Mouse (Mus musculus) neural tube, embryonic 13.5 days (tissue): ENCODE data around the gene 1700017N19Rik. TPM values are rescaled to one million over a fixed set of nuclear protein-coding genes. Genes with fewer than 3 reads are reported as not detected.

Source experiments
- ATAC-seq: fragments of 200-750 bp; cut with Nextera tagmentation; 2 replicates; pipeline ENCODE4 v1.8.0; 2017; ENCODE audit warnings: low read depth, mild to moderate bottlenecking, moderate TSS enrichment, moderate library complexity
- H3K27ac ChIP-seq: fragments of 300-500 bp; sonication (generic); replicated peaks from 2 replicates; pipeline ENCODE4 v1.5.1; 2015; ENCODE audit warnings: moderate library complexity, mild to moderate bottlenecking, inconsistent platforms
- H3K27me3 ChIP-seq: fragments of 300-500 bp; sonication (generic); 2 replicates; pipeline ENCODE4 v1.6.1; 2015; ENCODE audit warnings: mild to moderate bottlenecking, inconsistent platforms
- H3K36me3 ChIP-seq: fragments of 300-500 bp; sonication (generic); 2 replicates; pipeline ENCODE4 v1.6.1; 2015; ENCODE audit warnings: mild to moderate bottlenecking, inconsistent platforms
- H3K4me1 ChIP-seq: fragments of 300-500 bp; sonication (generic); replicated peaks from 2 replicates; pipeline ENCODE4 v1.6.1; 2015; ENCODE audit warnings: inconsistent platforms
- H3K4me2 ChIP-seq: fragments of 300-500 bp; sonication (generic); 2 replicates; pipeline ENCODE4 v1.6.1; 2015; ENCODE audit warnings: inconsistent platforms, mild to moderate bottlenecking, moderate library complexity
- H3K4me3 ChIP-seq: fragments of 300-500 bp; sonication (generic); 2 replicates; pipeline ENCODE4 v1.5.1; 2015; ENCODE audit warnings: mild to moderate bottlenecking, inconsistent platforms
- H3K9ac ChIP-seq: fragments of 300-500 bp; sonication (generic); 2 replicates; pipeline ENCODE4 v1.6.1; 2015; ENCODE audit warnings: moderate library complexity, mild to moderate bottlenecking, inconsistent platforms
- H3K9me3 ChIP-seq: fragments of 300-500 bp; sonication (generic); 2 replicates; pipeline ENCODE4 v1.6.1; 2016; ENCODE audit warnings: inconsistent platforms
- WGBS: fragments of 180-500 bp; shearing (Covaris S2); methylation state at CpG from one replicate; pipeline ENCODE4 v1.1.7; 2015; 5-methylcytosine and 5-hydroxymethylcytosine counted together
- polyA plus RNA-seq: library from polyadenylated mRNA; unstranded; fragments of >200 nt; fragmentation: Nextera tagmentation; extraction: Ambion mirVana; gene quantifications from 2 replicates; pipeline ENCODE4 v1.2.1, GENCODE M21; 2015

The 1700017N19Rik gene
- polyA plus RNA-seq, 1 experiment from 2014 or later = 0.47 TPM

- peak; percentile 74; the same call in 1 of the 2 replicates for ATAC-seq
- Histone ChIP-seq H3K4me2 (no peak overlapping the region), H3K27ac (no peak overlapping the region), H3K27me3 (no peaks in the 10 kb centered on the region), H3K36me3 (no peaks in the 10 kb centered on the region), H3K9me3 (no peaks in the 10 kb centered on the region), H3K4me3 (no peak overlapping the region), H3K4me1 (no peaks in the 10 kb centered on the region), H3K9ac (no peak overlapping the region)
- WGBS = 71% methylated on average over 2 of the region's 2 CpGs
These were observed 14.0 kb downstream of the 1700017N19Rik start for GRCm38 (mm10) chr10:100604254-100604653.

GRCm38 (mm10) chr10:100617233-100617903 lies 27.1 kb downstream of the 1700017N19Rik start:
- H3K9me3 ChIP-seq = no peaks in the 10 kb centered on the region
- no peaks in the 10 kb centered on the region for H3K4me1 ChIP-seq
- no peaks in the 10 kb centered on the region for H3K27me3 ChIP-seq
- WGBS = 65% methylated on average over 6 of the region's 6 CpGs
- no peak overlapping the region for H3K27ac ChIP-seq
- no peaks in the 10 kb centered on the region for H3K36me3 ChIP-seq
- no peak overlapping the region for H3K9ac ChIP-seq
- H3K4me3 ChIP-seq = no peak overlapping the region
- no peak overlapping the region for H3K4me2 ChIP-seq
- ATAC-seq = no peak

GRCm38 (mm10) chr10:100619474-100619873 lies 29.2 kb downstream of the 1700017N19Rik start:
- no peaks in the 10 kb centered on the region for H3K27me3 ChIP-seq
- 89% methylated on average over 7 of the region's 7 CpGs for WGBS

GRCm38 (mm10) chr10:100620040-100620439 lies 29.8 kb downstream of the 1700017N19Rik start:
- no peak overlapping the region for H3K4me3 ChIP-seq
- H3K4me2 ChIP-seq = no peak overlapping the region
- H3K9ac ChIP-seq = no peak overlapping the region
- no peak overlapping the region for H3K27ac ChIP-seq
- no peaks in the 10 kb centered on the region for H3K4me1 ChIP-seq
- no peaks in the 10 kb centered on the region for H3K9me3 ChIP-seq
- no peaks in the 10 kb centered on the region for H3K27me3 ChIP-seq
- 94% methylated on average over 12 of the region's 12 CpGs for WGBS
- no peaks in the 10 kb centered on the region for H3K36me3 ChIP-seq
- ATAC-seq = no peak

More at GRCm38 (mm10) chr10:100619474-100619873, 29.2 kb downstream of the 1700017N19Rik start:
- Histone ChIP-seq H3K4me1 (no peaks in the 10 kb centered on the region), H3K9ac (no peak overlapping the region), H3K27ac (no peak overlapping the region), H3K9me3 (no peaks in the 10 kb centered on the region), H3K4me2 (no peak overlapping the region), H3K36me3 (no peaks in the 10 kb centered on the region), H3K4me3 (no peak overlapping the region)
- ATAC-seq = no peak

- no peaks in the 10 kb centered on the region for H3K9me3 ChIP-seq
- H3K27ac ChIP-seq = no peak overlapping the region
- ATAC-seq = no peak
- no peaks in the 10 kb centered on the region for H3K36me3 ChIP-seq
- no peaks in the 10 kb centered on the region for H3K4me1 ChIP-seq
- 82% methylated on average over 3 of the region's 3 CpGs for WGBS
- H3K4me2 ChIP-seq = no peak overlapping the region
- H3K27me3 ChIP-seq = no peaks in the 10 kb centered on the region
- no peak overlapping the region for H3K9ac ChIP-seq
- H3K4me3 ChIP-seq = no peak overlapping the region
These were observed 32.2 kb downstream of the 1700017N19Rik start for GRCm38 (mm10) chr10:100622494-100622893.

- H3K27me3 ChIP-seq = no peaks in the 10 kb centered on the region
- H3K4me2 ChIP-seq = peak overlapping the region; percentile 48
- peak overlapping the region; percentile 14; the same call in 1 of the 2 replicates for H3K27ac ChIP-seq
- WGBS = 24% methylated on average over 20 of the region's 20 CpGs
- H3K4me1 ChIP-seq = peaks cover 4% of the 10 kb centered on the region; the same call in 1 of the 2 replicates
- H3K9ac ChIP-seq = peak overlapping the region; percentile 12; the same call in 1 of the 2 replicates
- peak; percentile 40; the same call in 1 of the 2 replicates for ATAC-seq
- no peaks in the 10 kb centered on the region for H3K9me3 ChIP-seq
- H3K4me3 ChIP-seq = peak overlapping the region; percentile 13; the same call in 1 of the 2 replicates
- no peaks in the 10 kb centered on the region for H3K36me3 ChIP-seq
These were observed 39.6 kb downstream of the 1700017N19Rik start for GRCm38 (mm10) chr10:100629762-100630438.

- Histone ChIP-seq H3K27me3 (no peaks in the 10 kb centered on the region), H3K4me3 (no peak overlapping the region), H3K4me1 (no peaks in the 10 kb centered on the region), H3K9ac (no peak overlapping the region), H3K36me3 (no peaks in the 10 kb centered on the region), H3K4me2 (no peak overlapping the region), H3K9me3 (no peaks in the 10 kb centered on the region), H3K27ac (no peak overlapping the region)
- no peak for ATAC-seq
- WGBS = 81% methylated on average over 3 of the region's 3 CpGs
These were observed 52.6 kb downstream of the 1700017N19Rik start for GRCm38 (mm10) chr10:100642887-100643286.

- Histone ChIP-seq H3K27me3 (no peaks in the 10 kb centered on the region), H3K9ac (no peak overlapping the region), H3K4me3 (no peak overlapping the region), H3K36me3 (no peaks in the 10 kb centered on the region), H3K4me1 (no peaks in the 10 kb centered on the region), H3K9me3 (no peaks in the 10 kb centered on the region), H3K4me2 (no peak overlapping the region), H3K27ac (no peak overlapping the region)
- no peak for ATAC-seq
- 85% methylated on average over 4 of the region's 4 CpGs for WGBS
These were observed 55.1 kb downstream of the 1700017N19Rik start for GRCm38 (mm10) chr10:100645331-100645935.

GRCm38 (mm10) chr10:100654183-100654582 lies 63.9 kb downstream of the 1700017N19Rik start:
- Histone ChIP-seq H3K27me3 (no peaks in the 10 kb centered on the region), H3K9me3 (no peaks in the 10 kb centered on the region), H3K36me3 (no peaks in the 10 kb centered on the region), H3K27ac (no peak overlapping the region), H3K4me1 (no peaks in the 10 kb centered on the region), H3K9ac (no peak overlapping the region), H3K4me2 (no peak overlapping the region), H3K4me3 (no peak overlapping the region)
- no peak for ATAC-seq

- 54% methylated on average over 2 of the region's 2 CpGs for WGBS
- no peak for ATAC-seq
- no peaks in the 10 kb centered on the region for H3K4me1 ChIP-seq
These were observed 71.8 kb downstream of the 1700017N19Rik start for GRCm38 (mm10) chr10:100661970-100662590.

More at GRCm38 (mm10) chr10:100661970-100662590, 71.8 kb downstream of the 1700017N19Rik start:
- H3K36me3 ChIP-seq = no peaks in the 10 kb centered on the region
- no peaks in the 10 kb centered on the region for H3K27me3 ChIP-seq
- H3K9ac ChIP-seq = no peak overlapping the region
- H3K9me3 ChIP-seq = no peaks in the 10 kb centered on the region
- H3K4me3 ChIP-seq = no peak overlapping the region
- no peak overlapping the region for H3K27ac ChIP-seq
- H3K4me2 ChIP-seq = no peak overlapping the region
